Mouse (Mus musculus) stomach, postnatal 0 days (tissue): Measurements from ENCODE around the gene Rab42.

Experiments used
- CTCF ChIP-seq: IDR thresholded peaks from 2 replicates; pipeline ENCODE4 v1.5.1; 2016; ENCODE audit warnings: antibody characterized with exemption, low read depth, mild to moderate bottlenecking, moderate library complexity
- EP300 ChIP-seq: optimal IDR thresholded peaks from 2 replicates; pipeline ENCODE3; 2016; ENCODE audit warnings: antibody characterized with exemption

- TF ChIP-seq EP300 (no peak), CTCF (no peak)
Observed at GRCm38 (mm10) chr4:132253622-132254021, 49.6 kb downstream of the Rab42 start.
